Mouse (Mus musculus) v-Abl transformed pro-B cells (cell line): Measurements from ENCODE around the gene Abcc4.

Experiments used
- in situ Hi-C, 2 experiments: fragments of 400-800 bp; cut with MboI; formaldehyde crosslinking; loops; one replicate each; pipeline ENCODE4 v1.15.1; 2025; ENCODE audit not compliant: unreplicated experiment in 2 of 2

Gene Abcc4

DNA sequence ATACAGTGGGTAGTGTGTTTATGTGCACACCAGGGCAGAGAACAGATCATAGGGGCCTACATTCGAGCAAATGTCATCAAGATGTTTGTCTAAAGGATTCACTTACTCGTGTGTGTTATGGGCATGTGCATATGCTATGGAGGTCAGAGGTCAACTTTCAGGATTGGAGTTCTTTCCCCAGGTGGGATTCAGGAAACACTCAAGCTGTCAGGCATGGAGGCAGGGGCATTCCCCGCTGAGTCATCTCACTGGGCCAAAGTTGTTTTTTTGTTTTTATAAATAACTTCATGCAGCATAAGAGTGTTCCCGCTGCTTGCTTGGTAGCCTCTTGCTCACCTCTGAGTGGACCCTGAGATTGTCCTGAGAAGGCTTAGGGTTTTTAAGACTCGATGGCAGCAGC, 224.2 kb downstream of the Abcc4 start:
- in situ Hi-C loops: no loop called here

DNA sequence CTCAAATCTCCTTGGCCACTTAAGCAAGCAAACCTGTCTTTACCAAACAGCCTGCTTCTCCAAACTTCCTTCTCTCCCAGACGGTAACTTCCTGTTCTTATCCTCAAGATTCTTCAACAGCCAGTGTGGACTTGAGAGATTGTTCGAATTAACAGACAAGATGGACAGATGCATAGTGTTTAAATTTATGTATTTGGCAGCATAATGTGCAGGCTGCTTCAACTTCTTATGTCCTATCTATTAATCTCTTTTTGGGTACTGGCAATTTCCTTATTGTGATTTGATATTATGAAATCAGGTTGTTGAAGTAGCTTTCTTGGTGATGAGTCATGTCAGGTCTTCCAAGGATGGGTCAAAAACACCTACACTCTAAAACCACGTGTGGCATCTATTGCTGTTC, 229.7 kb downstream of the Abcc4 start:
- in situ Hi-C loops: no loop called here

DNA sequence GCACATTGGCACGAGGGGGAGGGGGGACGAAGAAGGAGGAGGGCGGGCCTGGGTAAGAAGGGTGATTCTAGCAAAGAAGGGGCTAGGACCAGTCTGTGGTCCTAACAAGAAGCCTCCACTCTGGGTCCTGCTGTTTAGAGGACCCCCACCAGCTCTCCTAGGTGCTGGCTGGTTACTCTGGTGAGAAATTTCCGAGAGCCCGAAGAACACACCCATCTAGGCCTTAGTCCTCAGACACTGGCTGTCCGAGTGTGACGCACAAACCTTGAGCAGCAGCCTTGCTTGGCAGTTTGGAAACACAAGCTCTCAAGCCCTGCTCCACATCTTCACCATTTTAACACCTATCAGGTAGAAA, 230.9 kb downstream of the Abcc4 start:
- in situ Hi-C loops: no loop called here

DNA sequence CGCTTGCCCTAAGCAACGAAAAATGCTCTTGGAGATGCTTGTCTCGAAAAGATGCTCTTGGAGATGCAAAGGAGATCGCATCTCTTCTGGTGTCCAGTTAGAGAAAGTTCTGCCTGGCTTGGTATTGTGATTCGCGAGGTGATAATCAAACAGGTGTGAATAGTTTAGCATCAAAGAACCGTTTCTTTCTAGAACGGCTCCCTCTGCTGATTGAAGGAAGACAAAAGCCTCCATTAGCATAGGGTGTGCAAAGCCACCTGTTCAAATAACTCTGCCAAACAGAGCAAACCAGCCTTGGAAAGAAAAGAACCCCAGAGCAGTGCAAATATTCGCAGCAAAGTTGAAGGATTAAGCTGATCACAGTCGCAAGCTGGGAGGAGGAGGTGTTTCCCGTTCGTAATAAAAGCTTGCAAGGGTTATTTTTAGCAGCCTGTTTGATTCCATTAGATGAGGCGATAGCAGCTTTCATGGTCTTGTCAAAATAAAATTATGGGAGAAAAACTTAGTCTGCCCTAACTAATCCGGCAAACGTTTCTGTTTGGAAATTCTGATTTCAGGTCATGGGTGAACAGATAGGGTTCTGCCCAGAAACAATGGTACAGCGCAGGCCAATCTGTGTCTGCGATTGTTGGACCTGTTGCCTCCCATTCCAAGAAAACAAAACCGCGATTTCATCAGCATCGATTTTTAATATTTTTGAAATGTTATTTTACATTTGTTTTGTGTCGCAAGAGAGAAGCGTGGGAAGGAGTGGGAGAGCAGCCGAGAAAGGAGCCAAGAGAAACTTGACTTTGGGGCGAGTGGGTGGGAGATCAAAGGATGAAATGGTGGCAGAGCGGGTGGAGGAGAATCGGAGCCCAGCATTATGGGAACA, 231.6 kb downstream of the Abcc4 start:
- in situ Hi-C loops: no loop called here

DNA sequence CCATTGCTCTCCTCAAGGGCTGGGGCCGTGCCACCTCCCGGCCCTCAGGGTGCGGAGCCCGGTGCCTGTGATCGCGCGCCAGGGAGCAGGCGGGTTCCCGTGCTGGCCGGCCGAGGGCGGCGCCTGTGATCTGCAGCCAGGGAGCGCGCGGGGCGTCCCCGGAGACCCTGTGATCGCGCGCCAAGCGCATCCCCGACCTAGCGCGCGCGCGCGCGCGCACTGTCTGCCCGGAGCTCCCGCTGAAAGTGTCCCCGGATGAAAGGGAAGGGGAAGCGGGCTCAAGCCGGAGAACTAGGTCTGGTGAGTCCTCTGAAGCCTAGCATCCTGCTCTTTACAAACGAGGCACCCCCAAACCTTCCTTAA, 232.2 kb downstream of the Abcc4 start:
- in situ Hi-C loops: no loop called here

DNA sequence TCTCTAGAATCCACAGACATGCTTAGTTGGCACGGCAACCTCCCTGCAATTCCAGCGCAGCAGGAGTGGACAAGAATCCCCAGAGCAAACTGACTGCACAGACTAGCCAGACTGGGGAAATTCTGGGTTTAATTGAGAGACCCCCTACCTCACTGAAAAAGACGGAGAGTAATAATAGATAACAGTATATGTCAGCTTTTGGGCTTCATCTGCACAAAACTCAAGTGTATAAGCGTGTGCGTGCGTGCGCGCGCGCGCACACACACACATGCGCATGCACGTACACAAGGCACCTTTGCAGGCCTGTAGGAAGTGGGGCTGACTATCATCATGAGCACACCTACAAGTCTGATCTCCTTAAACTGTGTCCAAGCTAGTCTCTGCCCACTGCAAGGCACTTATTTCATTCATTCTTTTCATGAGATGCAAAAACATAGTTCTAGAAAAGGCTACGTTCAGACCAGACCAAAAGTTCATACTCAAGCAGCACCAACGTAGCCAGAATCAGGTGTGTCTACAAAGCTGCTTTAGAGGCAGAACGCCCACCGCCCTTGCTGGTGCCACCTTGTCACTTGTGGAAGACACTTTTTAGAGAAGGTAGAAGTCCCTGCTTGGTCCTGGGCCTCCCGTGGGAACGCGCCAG, 232.7 kb downstream of the Abcc4 start:
- in situ Hi-C loops: no loop called here

DNA sequence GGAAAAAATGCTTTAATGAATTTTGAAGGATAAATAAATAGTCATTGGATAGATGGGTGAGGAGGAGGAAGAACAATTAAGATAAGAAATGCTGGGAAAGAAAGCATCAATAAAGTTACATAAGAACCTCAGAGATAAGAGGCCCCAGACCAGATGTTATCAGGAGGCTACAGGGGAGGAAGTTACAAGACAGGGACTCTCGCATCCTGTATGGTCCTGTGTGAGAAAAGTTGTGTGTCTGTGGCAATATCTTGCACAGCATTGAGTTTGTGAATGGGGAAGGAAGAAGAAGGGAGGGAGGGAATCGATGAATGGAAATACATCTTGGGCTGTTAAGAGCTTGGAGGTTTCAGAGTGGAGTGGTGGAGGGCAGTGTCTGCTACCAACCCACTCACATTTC, 240.7 kb downstream of the Abcc4 start:
- in situ Hi-C loops: no loop called here

DNA sequence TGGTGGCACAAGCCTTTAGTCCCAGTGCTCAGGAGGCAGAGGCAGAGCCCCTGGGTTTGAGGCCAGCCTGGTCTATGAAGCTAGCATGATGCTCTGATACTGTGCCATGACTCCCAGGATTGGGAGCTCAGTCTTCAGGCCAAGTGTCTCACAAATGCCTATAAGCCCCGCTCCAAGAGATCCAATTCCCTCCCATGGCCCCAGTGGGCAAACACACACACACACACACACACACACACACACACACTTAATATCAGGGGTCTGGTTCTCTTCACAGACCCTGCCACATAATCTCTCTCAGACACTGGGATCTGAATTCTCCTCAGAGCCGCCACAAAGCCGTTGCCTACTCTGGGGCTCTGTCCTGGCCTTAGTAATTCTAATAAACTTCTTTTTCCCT, 241.6 kb downstream of the Abcc4 start:
- in situ Hi-C loops: no loop called here

DNA sequence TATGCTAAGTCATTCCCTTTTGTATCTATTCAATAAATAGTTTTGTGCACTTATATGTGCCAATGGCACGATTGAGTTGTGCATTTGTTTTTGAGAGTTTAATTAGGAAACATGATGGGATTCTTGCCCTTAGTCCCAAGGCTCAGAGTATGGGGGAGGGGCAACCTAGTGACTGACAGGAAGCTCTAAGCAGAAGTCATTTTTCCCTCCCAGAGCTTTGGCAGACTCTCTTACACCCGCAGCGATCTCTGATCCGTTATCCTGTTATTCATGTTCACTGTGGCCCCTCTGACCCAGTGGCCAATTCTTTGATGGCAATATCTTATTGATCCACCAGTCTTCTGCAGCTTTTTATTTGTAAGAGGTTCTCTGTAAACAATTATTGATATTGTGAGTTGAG, 253.4 kb downstream of the Abcc4 start:
- in situ Hi-C loops: no loop called here

DNA sequence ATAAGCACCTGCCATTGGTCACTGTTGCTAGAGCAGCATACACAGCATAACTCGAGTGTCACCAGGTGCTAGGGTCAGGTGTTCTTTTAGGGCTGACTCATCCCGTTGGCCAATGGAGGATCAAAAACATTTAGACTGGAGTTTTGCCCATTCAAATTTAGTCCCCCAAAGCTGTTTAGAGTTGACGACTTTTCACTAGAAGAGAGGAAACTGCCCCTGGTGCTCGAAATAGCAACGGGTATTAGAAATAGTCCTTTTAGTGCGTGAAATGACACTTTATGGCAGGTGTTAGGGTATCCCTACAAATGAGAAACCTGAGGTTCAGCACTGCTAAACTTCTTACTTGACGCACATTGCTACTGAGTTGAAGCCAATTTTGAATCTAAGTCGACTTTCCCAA, 265.9 kb downstream of the Abcc4 start:
- in situ Hi-C loops: no loop called here

DNA sequence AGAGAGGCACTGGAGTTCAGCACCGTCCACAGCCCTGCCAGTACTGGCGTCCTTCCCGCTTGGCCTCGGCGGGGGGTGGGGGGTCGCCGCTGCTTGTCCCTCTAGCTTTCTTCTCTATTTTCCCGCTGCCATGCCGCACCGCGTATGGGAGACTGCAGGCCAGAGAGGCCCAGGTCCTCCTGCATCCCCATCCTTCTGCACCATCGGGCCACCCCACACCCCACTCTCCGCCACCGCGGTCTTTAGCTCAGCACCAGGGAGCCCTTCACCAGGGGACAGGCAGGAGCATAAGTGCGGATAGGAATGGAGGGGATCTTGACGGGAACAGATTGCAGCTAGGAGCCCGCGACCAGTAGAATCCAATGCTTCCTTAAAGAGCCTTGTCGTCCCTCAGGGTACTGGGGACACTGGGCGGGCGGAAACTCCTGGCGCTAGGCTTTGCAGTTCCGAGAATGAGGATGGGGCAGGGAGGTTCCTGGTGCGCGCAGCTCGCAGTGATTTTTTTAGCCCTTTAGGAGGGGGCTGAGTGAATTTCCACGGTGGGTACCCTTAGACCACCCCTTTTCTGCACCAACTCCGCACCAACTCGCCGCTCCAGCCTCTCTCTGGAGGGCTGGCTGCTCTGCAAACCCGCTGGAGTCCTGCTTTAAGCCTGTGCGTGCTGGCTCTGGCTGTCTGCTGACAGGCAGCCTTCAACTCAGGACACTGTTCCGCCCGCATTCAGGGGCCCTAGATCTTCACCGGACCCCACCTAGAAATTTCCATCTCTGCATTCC, 268.7 kb downstream of the Abcc4 start:
- in situ Hi-C loops: loop anchor here in 1 of 2 experiments (10.0 kb wide), 2 partner anchors 213 to 293 kb away; no protein-coding TSS in a partner anchor

DNA sequence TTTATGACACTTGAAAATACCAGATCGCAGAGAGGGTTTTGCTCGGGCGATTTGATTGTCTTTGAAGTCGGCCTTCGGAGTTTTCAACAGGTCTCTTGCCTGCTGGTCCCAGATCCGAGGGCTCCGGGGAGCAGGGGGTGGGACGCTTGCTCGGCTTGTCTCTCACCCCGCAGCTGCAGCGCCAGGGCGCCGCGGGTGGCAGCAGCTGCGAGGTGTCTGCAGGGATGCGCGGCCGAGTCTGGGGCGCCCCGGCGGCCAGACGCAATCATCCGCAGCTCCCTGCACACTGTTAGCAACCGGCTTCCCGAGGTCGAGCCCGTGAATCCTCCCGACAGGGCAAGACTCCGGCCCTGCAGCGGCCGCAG, 269.2 kb downstream of the Abcc4 start:
- in situ Hi-C loops: loop anchor here in 1 of 2 experiments (10.0 kb wide), 2 partner anchors 212 to 292 kb away; no protein-coding TSS in a partner anchor

DNA sequence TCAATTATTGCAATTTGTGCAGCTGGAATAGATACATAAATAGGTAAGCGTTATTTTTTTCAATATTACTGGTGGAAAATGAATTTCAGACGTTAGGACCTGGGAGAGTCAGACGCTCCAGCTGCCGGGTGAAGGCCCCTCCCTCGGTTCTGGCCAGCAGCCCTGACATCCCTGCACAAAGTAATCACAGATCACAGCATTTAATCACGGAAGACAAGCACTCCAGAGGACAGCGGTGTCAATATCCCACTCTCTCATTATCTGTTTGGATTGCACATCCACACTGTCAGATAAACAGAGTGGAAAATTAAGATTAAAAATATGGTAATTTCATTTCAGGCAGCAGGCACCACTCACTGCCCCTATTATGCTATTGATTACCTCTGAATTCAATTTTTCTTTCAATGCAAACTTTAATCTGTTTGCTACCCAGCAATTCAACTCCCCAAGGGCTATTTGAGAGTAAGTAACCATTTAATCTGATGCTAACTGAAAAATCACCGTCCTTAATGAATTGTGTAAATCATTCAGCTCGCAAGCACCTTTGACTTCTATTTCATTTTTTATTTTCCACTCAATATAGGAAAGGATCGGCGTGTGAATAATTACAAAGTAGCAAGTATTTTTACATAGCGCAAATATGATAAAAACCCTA, 270.2 kb downstream of the Abcc4 start:
- in situ Hi-C loops: loop anchor here in 1 of 2 experiments (10.0 kb wide), 2 partner anchors 211 to 291 kb away; no protein-coding TSS in a partner anchor

DNA sequence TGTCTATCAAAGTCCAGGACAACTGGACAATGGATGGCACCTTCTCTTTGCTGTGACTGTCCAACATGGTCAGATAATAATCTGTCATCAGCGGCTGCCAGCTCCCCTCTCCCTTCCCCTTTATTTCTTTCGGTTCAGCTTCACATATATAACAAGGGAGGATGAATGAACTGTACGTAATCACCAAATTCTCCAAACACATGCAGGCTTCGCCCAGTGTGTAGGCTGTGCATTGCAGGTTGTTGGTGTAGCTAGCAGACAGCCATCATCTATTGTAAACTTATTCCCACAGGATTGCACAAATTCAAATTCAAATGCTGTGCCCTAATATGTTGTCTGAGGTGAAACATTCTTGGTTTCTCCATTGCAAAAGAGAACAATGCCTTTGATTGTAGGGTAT, 271.2 kb downstream of the Abcc4 start:
- in situ Hi-C loops: loop anchor here in 1 of 2 experiments (10.0 kb wide), 2 partner anchors 210 to 290 kb away; no protein-coding TSS in a partner anchor

DNA sequence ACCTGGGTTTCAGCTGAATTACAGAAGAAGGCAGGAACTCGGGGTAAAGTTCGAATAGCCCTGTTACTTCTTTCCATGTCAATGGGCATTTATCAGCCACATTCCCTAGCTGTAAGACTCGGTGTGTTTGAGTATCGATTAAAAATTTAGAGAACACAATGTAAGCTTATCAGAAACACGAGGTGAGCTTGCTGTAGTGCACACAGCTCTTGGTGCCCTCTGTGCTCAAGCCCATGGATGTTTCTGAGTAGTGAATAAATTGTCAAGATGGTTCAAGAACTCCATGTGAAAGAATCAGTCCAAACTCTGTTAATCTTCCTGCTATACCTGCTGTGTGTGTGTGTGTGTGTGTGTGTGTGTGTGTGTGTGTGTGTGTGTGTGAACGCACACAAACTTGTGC, 272.2 kb downstream of the Abcc4 start:
- in situ Hi-C loops: loop anchor here in 1 of 2 experiments (10.0 kb wide), 2 partner anchors 209 to 289 kb away; no protein-coding TSS in a partner anchor
